Mouse (Mus musculus): Measurements from ENCODE around the gene Fanci.

The Fanci gene

DNA sequence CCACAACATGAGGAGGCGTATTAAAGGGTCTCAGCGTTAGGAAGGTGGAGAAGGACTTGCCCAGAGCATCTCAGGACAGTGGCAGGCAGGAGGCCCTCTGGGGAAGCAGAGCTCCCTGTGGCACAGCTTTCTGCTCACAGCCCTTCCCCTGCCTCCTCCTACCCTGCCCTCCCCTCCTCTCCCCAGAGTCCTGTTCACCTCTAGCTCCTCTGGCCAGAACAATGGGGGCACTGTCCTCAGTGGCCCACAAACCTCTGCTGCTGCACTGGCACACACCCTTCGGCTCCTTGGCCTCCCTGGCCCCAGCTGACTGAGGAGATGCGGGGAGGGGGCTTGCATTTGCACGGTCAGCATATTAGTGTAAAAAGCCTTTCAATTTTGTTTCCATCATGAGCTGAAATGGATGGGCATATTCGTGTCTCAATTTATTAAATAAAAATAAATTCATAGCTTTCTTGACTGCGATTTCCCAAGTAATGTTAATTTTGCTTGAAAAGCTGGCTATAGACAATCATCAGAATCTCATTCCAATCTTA is 3.0 kb upstream of the Fanci start:
- no peak for DNase-seq

- no peak for DNase-seq
Observed at GRCm38 (mm10) chr7:79390141-79390708, 1.5 kb upstream of the Fanci start.

DNA sequence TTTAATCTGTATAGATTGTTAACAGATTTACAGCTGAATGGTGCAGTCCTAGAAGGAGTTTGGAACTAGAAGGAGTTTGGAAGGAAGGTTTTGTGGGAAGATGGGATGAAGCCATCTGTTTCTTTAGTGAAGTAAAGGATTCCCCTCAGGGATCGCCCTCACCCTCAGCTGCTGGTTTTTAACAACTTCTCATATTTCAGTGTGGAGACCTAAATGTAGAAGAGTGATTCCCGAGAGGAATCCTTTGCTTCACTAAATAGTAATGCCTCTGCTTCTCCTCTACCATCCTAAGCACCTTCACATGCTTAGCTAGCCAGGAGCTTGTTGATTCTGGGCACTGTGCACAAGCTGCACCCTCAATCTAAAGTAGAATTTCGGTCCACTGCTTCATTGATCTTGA is 258 bp upstream of the Fanci start:
- DNase-seq: no peak

GRCm38 (mm10) chr7:79392860-79393513 is 1.3 kb downstream of the Fanci start:
- no peak for DNase-seq

GRCm38 (mm10) chr7:79393924-79394323 is 2.2 kb downstream of the Fanci start:
- DNase-seq: no peak

- DNase-seq: no peak
Observed at GRCm38 (mm10) chr7:79394666-79395065, 2.9 kb downstream of the Fanci start.

DNA sequence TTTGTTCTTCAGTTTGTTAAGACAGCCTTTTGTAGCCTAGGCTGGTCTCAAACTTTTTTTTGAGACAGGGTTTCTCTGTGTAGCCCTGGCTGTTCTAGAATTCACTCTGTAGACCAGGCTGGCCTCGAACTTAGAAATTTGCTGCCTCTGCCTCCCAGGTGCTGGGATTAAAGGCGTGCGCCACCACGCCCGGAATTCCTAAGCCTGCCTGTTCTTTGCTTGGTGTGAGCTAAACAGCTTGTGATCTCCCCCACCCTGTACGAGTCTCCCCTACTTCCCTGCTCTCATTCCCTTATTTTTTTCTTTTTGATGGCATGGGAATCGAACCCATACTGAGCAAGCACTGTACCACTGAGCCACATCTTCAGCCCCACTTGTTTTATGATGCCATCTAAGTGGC is 3.5 kb downstream of the Fanci start:
- no peak for DNase-seq

- DNase-seq: no peak
Observed at GRCm38 (mm10) chr7:79397446-79397963, 5.8 kb downstream of the Fanci start.

- no peak for DNase-seq
Observed at GRCm38 (mm10) chr7:79398426-79398825, 6.7 kb downstream of the Fanci start.

DNA sequence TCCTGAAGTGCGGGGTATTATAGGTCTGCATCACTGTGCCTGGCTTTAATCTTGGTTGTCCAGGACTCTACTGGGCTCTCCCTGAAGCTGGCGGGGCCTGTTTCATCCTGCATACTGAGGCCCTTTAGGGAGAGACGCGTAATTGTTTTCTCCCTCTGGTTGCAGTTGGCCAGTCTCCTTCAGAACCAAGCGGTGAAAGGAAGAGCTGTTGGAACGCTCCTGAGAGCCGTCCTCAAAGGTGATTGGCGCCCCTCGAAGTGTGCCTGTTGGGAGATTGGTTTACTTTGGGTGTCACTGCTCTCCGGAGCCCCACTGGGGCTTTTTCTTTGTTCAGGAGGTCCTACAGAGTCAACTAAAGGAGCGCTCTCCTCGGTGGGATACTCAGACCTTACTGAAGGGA is 7.2 kb downstream of the Fanci start:
- DNase-seq: no peak

- DNase-seq: no peak
Observed at GRCm38 (mm10) chr7:79400296-79400695, 8.6 kb downstream of the Fanci start.

GRCm38 (mm10) chr7:79414449-79415375 is 23.0 kb downstream of the Fanci start:
- no peak for DNase-seq

GRCm38 (mm10) chr7:79419950-79420349 is 28.2 kb downstream of the Fanci start:
- DNase-seq: no peak

- DNase-seq: no peak
Observed at GRCm38 (mm10) chr7:79422876-79423275, 31.1 kb downstream of the Fanci start.

DNA sequence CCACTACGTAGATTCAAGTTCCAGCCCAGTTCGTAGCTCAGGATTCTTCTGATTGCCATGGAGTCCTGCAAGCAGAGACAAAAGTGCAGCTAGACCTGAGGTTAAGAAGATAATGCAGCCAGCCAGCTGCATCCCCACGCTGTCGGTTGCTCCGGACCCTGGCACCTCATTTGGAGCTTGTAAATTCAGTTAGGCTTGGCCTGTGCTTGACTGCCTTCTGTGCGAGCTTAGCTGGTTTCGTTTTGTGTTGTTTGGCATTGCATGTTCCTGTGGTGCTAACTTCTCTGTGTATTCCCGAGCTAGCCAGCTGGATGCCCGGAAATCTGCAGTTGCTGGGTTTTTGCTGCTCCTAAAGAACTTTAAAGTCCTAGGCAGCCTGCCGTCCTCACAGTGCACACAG is 34.1 kb downstream of the Fanci start:
- no peak for DNase-seq

DNA sequence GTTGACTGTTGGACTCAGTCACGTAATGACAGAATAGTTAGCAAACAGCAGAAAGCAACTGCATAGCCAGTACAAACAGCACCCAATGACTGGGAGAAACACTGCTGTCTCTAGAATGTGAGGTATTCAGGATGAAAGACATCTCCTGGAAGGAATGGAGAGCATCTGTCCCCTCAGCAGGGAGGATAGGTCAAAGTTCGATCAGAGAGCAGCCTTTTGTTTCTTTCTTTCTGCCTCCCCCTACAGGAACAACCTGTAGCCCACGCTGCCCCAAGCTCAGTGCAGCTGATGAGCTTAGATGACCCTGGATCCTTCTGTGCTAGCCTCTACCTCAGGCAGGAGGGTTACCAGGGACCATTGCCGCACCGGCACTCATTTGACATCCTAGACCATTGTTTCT is 36.5 kb downstream of the Fanci start:
- DNase-seq: no peak

DNA sequence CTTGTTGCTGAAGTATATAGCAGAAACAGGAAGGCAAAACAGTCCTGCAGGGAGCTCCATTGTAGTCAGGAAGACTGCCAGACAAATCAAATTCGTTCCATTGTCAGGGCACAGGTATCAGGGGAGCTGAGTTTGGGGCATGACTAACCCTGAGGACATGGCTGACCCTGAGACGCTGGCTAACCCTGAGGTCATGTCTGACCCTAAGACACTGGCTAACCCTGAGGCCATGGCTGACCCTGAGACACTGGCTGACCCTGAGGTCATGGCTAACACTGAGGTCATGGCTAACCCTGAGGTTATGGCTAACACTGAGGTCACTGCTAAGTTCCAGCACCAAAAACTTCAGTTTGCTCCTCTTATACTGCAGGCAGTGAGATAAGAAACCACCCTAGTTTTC is 48.3 kb downstream of the Fanci start:
- DNase-seq: no peak

DNA sequence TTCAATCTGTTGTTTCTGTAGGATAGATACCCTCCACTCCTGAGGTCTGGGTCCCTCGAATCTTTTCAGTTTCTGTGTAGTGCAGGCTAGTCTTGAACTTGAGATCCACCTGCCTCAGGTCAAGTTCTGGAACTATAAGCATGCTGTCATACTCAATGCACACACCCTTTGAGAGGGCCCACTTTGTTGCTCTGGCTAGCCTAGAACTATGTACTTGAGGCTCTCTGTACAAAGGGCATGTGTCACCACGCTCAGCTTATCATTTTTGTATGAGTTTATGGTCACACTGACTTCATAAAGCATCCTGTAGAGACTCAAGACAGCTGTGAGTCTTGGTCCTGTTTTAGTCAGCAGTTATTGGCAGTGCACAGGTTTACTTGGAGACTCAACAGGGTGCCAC is 55.3 kb downstream of the Fanci start:
- no peak for DNase-seq

DNA sequence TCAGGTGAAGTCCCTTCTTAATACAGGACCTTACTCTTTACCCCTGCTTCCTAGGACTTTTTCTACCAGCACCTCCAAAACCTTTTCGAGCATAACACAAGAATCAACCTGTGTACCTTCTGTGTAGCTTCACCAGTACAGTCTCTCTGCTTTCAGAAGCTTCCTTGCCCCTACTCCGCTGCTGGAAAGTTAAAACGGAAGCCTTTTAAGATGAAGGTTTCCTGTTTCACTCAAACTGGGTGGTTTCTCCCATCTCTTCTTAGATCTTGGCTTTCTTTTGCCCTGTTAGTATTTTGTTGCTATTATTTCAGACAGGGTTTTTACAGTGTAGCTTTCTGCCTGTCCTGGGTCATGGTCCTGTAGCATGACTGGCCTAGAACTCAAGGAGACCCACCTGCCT is 55.8 kb downstream of the Fanci start:
- DNase-seq: no peak

- DNase-seq: no peak
Observed at GRCm38 (mm10) chr7:79461721-79462120, 70.0 kb downstream of the Fanci start.

GRCm38 (mm10) chr7:79463376-79464077 is 71.8 kb downstream of the Fanci start:
- DNase-seq: no peak

DNA sequence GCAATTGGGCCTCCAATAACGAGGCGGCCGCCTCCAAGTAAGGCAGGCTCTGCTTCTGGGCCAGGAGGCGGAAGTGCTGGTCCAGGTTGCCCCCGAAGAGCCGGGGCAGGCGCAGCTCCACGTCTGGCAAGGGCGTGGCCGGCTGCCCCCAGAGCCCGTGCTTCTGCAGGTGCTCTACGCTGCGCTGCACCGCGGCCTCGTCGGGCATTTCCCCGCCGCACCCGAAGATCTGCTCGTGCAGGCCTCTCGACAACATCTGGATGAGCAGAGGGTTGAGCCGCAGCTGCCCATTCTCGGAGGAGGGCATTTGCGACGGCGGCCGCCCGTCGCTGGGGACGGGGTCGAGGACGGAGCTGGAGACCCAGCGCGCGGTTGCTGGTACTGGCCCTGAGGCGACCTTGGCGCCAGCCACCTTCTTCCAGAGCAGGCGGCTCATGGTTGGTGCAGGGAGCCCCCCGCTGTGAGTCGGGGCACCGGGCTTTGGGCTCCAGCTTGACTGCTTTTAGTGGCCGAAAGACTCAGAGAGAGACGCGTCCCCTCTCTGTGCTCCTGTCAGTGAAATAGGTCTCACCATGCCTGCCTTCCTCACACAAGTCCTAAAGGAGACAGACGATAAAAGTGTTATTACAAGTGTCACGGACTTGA is 73.2 kb downstream of the Fanci start:
- DNase-seq: peak; percentile 40 to 53
